Mouse (Mus musculus) hematopoietic multipotent progenitor cell, adult 10-12 weeks (in vitro differentiated cells): ENCODE results near the gene Fbxw19. TPM values are rescaled to one million over a fixed set of nuclear protein-coding genes. Genes with fewer than 3 reads are reported as not detected.

Experiments
- polyA plus RNA-seq: library from polyadenylated mRNA; stranded (reverse); fragments of >175 nt; gene quantifications from 2 replicates; pipeline ENCODE4 v1.2.3, GENCODE M21; 2012; ENCODE audit warnings: low replicate concordance

Fbxw19 gene
- not detected in 2 replicates for polyA plus RNA-seq

GRCm38 (mm10) chr9:109495775-109496174, at the start of gene Fbxw19:
Fbxw19 (minus strand) TSS chr9:109495875.

GRCm38 (mm10) chr9:109449040-109449439, 46.6 kb downstream of the Fbxw19 start, which contains the start of gene Fbxw16:
Fbxw16 (minus strand) TSS chr9:109449140.

Other genes starting within 250 kb of the Fbxw19 start
- not detected in 2 replicates for gene Fbxw14, start 208.2 kb downstream of the Fbxw19 start, polyA plus RNA-seq
- not detected in 2 replicates for gene Fbxw28, start 156.2 kb downstream of the Fbxw19 start, polyA plus RNA-seq
- gene Fbxw22, start 91.6 kb downstream of the Fbxw19 start, polyA plus RNA-seq: not detected in 2 replicates
- gene Fbxw16, start 46.7 kb downstream of the Fbxw19 start, polyA plus RNA-seq: not detected in 2 replicates
- not detected in 2 replicates for gene Fbxw15, start 72.4 kb upstream of the Fbxw19 start, polyA plus RNA-seq
- not detected in 2 replicates for gene Fbxw24, start 130.2 kb upstream of the Fbxw19 start, polyA plus RNA-seq
- gene Fbxw25, start 168.8 kb upstream of the Fbxw19 start, polyA plus RNA-seq: not detected in 2 replicates
- not detected in 2 replicates for gene Fbxw18, start 206.8 kb upstream of the Fbxw19 start, polyA plus RNA-seq